Mouse (Mus musculus) ovary, adult 2 months (tissue): Measurements from ENCODE around the gene Cdc25a. TPM values are rescaled to one million over a fixed set of nuclear protein-coding genes. Genes with fewer than 3 reads are reported as not detected.

Experiments used
- polyA plus RNA-seq: library from polyadenylated mRNA; depleted of rRNA; stranded (reverse); fragments of >200 nt; gene quantifications from 2 replicates; pipeline ENCODE4 v1.2.3, GENCODE M21; 2012; rRNA removed

Cdc25a gene
- polyA plus RNA-seq = 10.6 and 19.1 TPM in 2 replicates

GRCm38 (mm10) chr9:109874797-109875691 is at the start of gene Cdc25a:
Gene Cdc25a, plus strand, starts transcription at chr9:109875579.

GRCm38 (mm10) chr9:109832391-109833087 is 42.8 kb upstream of the Cdc25a start, which contains the start of gene Nme6:
Gene Nme6, plus strand, starts transcription at chr9:109832749.

GRCm38 (mm10) chr9:109849312-109849758 is 26.0 kb upstream of the Cdc25a start, which contains the start of gene Camp:
Gene Camp, minus strand, starts transcription at chr9:109849617.

GRCm38 (mm10) chr9:109931257-109932171 is 56.1 kb downstream of the Cdc25a start, which contains the start of gene Map4:
Gene Map4, plus strand, starts transcription at chr9:109931460.

Other genes with a start within 250 kb of the Cdc25a start
- gene Fbxw24, start 249.5 kb upstream of the Cdc25a start, polyA plus RNA-seq = 4.2 and 5.9 TPM in 2 replicates
- gene Fbxw25, start 210.9 kb upstream of the Cdc25a start, polyA plus RNA-seq = 0.32 and 0.43 TPM in 2 replicates
- 2.4 and 4.7 TPM in 2 replicates for gene Fbxw18, start 172.9 kb upstream of the Cdc25a start, polyA plus RNA-seq
- gene Fbxw26, start 129.5 kb upstream of the Cdc25a start, polyA plus RNA-seq = 0.69 and 1.5 TPM in 2 replicates
- gene Fbxw27, start 84.9 kb upstream of the Cdc25a start, polyA plus RNA-seq = 1.5 and 2.6 TPM in 2 replicates
- 0.38 and 1.4 TPM in 2 replicates for gene Spink8, start 63.3 kb upstream of the Cdc25a start, polyA plus RNA-seq
- gene Nme6, start 42.8 kb upstream of the Cdc25a start, polyA plus RNA-seq = 21.7 and 27.7 TPM in 2 replicates
- gene Camp, start 26.0 kb upstream of the Cdc25a start, polyA plus RNA-seq = 0.23 and 1.0 TPM in 2 replicates
- 236 and 240 TPM in 2 replicates for gene Map4, start 55.9 kb downstream of the Cdc25a start, polyA plus RNA-seq
- 31.8 and 37.2 TPM in 2 replicates for gene Smarcc1, start 242.1 kb downstream of the Cdc25a start, polyA plus RNA-seq
- gene Dhx30, start 242.3 kb downstream of the Cdc25a start, polyA plus RNA-seq = 107 and 121 TPM in 2 replicates